Mouse (Mus musculus) cerebellum, adult 2 months (tissue): ENCODE measurements around the gene Mtmr4.

Source experiments
- CTCF ChIP-seq: fragments of 200-500 bp; IDR thresholded peaks from 2 replicates; pipeline ENCODE4 v1.5.1; 2011; ENCODE audit warnings: low read depth, mild to moderate bottlenecking, control low read depth, low read length, moderate library complexity, borderline replicate concordance; ENCODE audit not compliant: insufficient read depth
- POLR2A ChIP-seq: fragments of 200-500 bp; IDR thresholded peaks from 2 replicates; pipeline ENCODE4 v1.6.1; 2011; ENCODE audit warnings: low read length, control low read depth, borderline replicate concordance; ENCODE audit not compliant: insufficient read depth

DNA sequence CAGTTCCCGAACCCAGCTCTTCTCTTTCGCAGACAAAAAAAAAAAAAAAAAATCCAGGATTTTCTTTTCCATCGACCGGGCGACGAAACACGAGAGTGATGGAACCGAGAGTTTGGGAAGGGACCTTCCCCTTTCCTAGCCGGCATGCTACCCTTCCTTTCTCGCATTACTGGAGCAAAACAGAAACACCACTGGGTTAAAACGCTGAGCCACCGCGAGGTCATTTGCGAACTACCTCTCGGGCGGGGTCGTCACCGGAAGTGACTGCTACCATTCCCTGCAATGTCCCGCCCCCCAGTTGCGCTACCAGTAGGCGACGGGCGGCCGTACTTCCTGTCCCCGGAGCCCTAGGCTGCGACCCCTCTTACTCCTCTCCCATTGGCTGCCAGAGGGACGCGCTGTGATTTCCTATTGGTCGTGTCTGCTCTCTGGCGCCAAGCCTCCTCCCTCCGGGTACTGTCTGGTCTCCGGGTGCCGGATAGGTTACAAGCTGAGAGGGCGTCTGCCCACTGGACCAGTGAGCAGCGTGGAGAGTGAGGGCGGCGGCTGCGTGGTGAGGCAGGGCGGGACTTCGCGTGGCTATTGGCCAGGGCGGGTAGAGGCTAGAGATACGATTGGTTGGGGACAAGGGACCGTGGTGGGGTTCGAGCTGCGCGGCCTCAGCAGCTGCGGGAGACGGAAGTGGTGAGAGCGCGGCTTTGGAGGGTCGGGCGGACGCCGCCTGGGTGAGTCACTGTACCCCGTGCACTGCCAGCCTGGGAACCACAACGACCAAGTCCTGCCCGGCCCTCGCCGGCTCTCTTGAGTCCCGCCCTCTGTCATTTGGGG lies at the start of gene Mtmr4:
- no peak for TF ChIP-seq CTCF
- TF ChIP-seq POLR2A, result peak; percentile 96
